Mouse (Mus musculus) liver, adult 2 months (tissue): ENCODE results near the gene Cacng6. TPM values are rescaled to one million over a fixed set of nuclear protein-coding genes. Genes with fewer than 3 reads are reported as not detected.

Experiments used
- DNase-seq: peaks from one replicate; pipeline ENCODE4 v3.0.0-alpha.2; 2011; ENCODE audit warnings: low read depth, low spot score; ENCODE audit errors: extremely low read depth
- H3K27ac ChIP-seq: fragments of 200-500 bp; replicated peaks from 2 replicates; pipeline ENCODE4 v1.5.1; 2012; ENCODE audit warnings: low read depth, mild to moderate bottlenecking, control low read depth, inconsistent platforms, low read length; ENCODE audit not compliant: insufficient read depth
- H3K27me3 ChIP-seq: fragments of 200-500 bp; 2 replicates; pipeline ENCODE4 v1.6.1; 2012; ENCODE audit warnings: mild to moderate bottlenecking, moderate library complexity, low read length, inconsistent platforms; ENCODE audit not compliant: control insufficient read depth, insufficient read depth
- H3K36me3 ChIP-seq: fragments of 200-500 bp; 2 replicates; pipeline ENCODE4 v1.6.1; 2012; ENCODE audit warnings: low read length, inconsistent platforms; ENCODE audit not compliant: control insufficient read depth, insufficient read depth
- H3K4me1 ChIP-seq: fragments of 200-500 bp; 2 replicates; pipeline ENCODE4 v1.6.1; 2011; ENCODE audit warnings: low read length; ENCODE audit not compliant: control insufficient read depth, insufficient read depth
- H3K4me3 ChIP-seq: fragments of 200-500 bp; 2 replicates; pipeline ENCODE4 v1.5.1; 2011; ENCODE audit warnings: low read depth, mild to moderate bottlenecking, control low read depth, low read length, moderate library complexity; ENCODE audit not compliant: insufficient read depth
- H3K79me2 ChIP-seq: fragments of 200-500 bp; 2 replicates; pipeline ENCODE4 v1.6.1; 2012; ENCODE audit warnings: inconsistent platforms, mild to moderate bottlenecking, low read length, moderate library complexity; ENCODE audit not compliant: control insufficient read depth, insufficient read depth
- H3K9ac ChIP-seq: fragments of 200-500 bp; 2 replicates; pipeline ENCODE4 v1.6.1; 2012; ENCODE audit warnings: low read depth, mild to moderate bottlenecking, control low read depth, inconsistent platforms, low read length
- CTCF ChIP-seq: fragments of 200-500 bp; IDR thresholded peaks from 2 replicates; pipeline ENCODE4 v1.5.1; 2011; ENCODE audit warnings: low read depth, low read length, control low read depth
- POLR2A ChIP-seq: fragments of 200-500 bp; IDR thresholded peaks from 2 replicates; pipeline ENCODE4 v1.6.1; 2011; ENCODE audit warnings: low read length, control low read depth; ENCODE audit not compliant: insufficient read depth; ENCODE audit errors: extremely low read depth
- WGBS: fragments of 180-500 bp; shearing (Covaris S2); methylation state at CpG from one replicate; pipeline ENCODE4 v1.1.7; 2018; 5-methylcytosine and 5-hydroxymethylcytosine counted together
- polyA plus RNA-seq: library from polyadenylated mRNA; depleted of rRNA; stranded (reverse); fragments of >200 nt; gene quantifications from 2 replicates; pipeline ENCODE4 v1.2.3, GENCODE M21; 2012
- total RNA-seq: library from RNA; depleted of rRNA; stranded (reverse); fragments of >200 nt; gene quantifications from 2 replicates; pipeline ENCODE4 v1.2.3, GENCODE M21; 2014

The Cacng6 gene
- total and polyA plus RNA-seq, 2 experiments, result 0.18 TPM; not detected in 1

GRCm38 (mm10) chr7:3412036-3412435 is 12.0 kb upstream of the Cacng6 start:
- no peak for TF ChIP-seq POLR2A
- TF ChIP-seq CTCF, result no peak
- DNase-seq, result no peak
- H3K27me3 ChIP-seq, result peaks cover 22% of the 10 kb centered on the region
- no peak overlapping the region for H3K4me3 ChIP-seq
- 5% methylated on average over 20 of the region's 20 CpGs for WGBS
- no peaks in the 10 kb centered on the region for H3K79me2 ChIP-seq
- no peak overlapping the region for H3K27ac ChIP-seq
- H3K9ac ChIP-seq, result no peak overlapping the region
- H3K36me3 ChIP-seq, result no peaks in the 10 kb centered on the region
- peaks cover 3% of the 10 kb centered on the region; the same call in 1 of the 2 replicates for H3K4me1 ChIP-seq

- peaks cover 26% of the 10 kb centered on the region for H3K27me3 ChIP-seq
- no peak overlapping the region for H3K27ac ChIP-seq
- H3K79me2 ChIP-seq, result no peaks in the 10 kb centered on the region
- no peak for DNase-seq
- H3K4me1 ChIP-seq, result peaks cover 3% of the 10 kb centered on the region; the same call in 1 of the 2 replicates
- no peaks in the 10 kb centered on the region for H3K36me3 ChIP-seq
- peak overlapping the region; percentile 51; the same call in 1 of the 2 replicates for H3K4me3 ChIP-seq
- WGBS, result 2% methylated on average over 46 of the region's 47 CpGs
- TF ChIP-seq CTCF (no peak), POLR2A (no peak)
- no peak overlapping the region for H3K9ac ChIP-seq
Measured at GRCm38 (mm10) chr7:3414888-3415287, 9.1 kb upstream of the Cacng6 start.

- H3K27ac ChIP-seq, result no peak overlapping the region
- WGBS, result 1% methylated on average over 57 of the region's 60 CpGs
- no peak overlapping the region for H3K9ac ChIP-seq
- DNase-seq, result no peak
- peaks cover 26% of the 10 kb centered on the region for H3K27me3 ChIP-seq
- H3K4me1 ChIP-seq, result peaks cover 3% of the 10 kb centered on the region; the same call in 1 of the 2 replicates
- peak overlapping the region; percentile 51; the same call in 1 of the 2 replicates for H3K4me3 ChIP-seq
- H3K36me3 ChIP-seq, result no peaks in the 10 kb centered on the region
- TF ChIP-seq POLR2A (no peak), CTCF (no peak)
- no peaks in the 10 kb centered on the region for H3K79me2 ChIP-seq
Measured at GRCm38 (mm10) chr7:3415378-3415777, 8.6 kb upstream of the Cacng6 start.

GRCm38 (mm10) chr7:3419941-3420340 is 4.1 kb upstream of the Cacng6 start:
- peaks cover 23% of the 10 kb centered on the region for H3K27me3 ChIP-seq

GRCm38 (mm10) chr7:3420466-3420865 is 3.5 kb upstream of the Cacng6 start:
- no peaks in the 10 kb centered on the region; the same call in 1 of the 2 replicates for H3K4me1 ChIP-seq
- H3K36me3 ChIP-seq, result no peaks in the 10 kb centered on the region
- no peak overlapping the region for H3K9ac ChIP-seq
- no peak for TF ChIP-seq CTCF
- no peak for TF ChIP-seq POLR2A
- 64% methylated on average over 5 of the region's 5 CpGs for WGBS
- H3K27ac ChIP-seq, result no peak overlapping the region
- DNase-seq, result no peak
- H3K27me3 ChIP-seq, result peaks cover 18% of the 10 kb centered on the region
- no peak overlapping the region for H3K4me3 ChIP-seq
- H3K79me2 ChIP-seq, result no peaks in the 10 kb centered on the region

More at GRCm38 (mm10) chr7:3419941-3420340, 4.1 kb upstream of the Cacng6 start:
- Histone ChIP-seq H3K4me1 (no peaks in the 10 kb centered on the region; the same call in 1 of the 2 replicates), H3K4me3 (no peak overlapping the region), H3K27ac (no peak overlapping the region), H3K79me2 (no peaks in the 10 kb centered on the region), H3K36me3 (no peaks in the 10 kb centered on the region), H3K9ac (no peak overlapping the region)
- no peak for DNase-seq
- WGBS, result 47% methylated on average over 6 of the region's 6 CpGs
- TF ChIP-seq CTCF, result no peak
- TF ChIP-seq POLR2A, result no peak

- no peak for TF ChIP-seq CTCF
- no peak for TF ChIP-seq POLR2A
- H3K36me3 ChIP-seq, result no peaks in the 10 kb centered on the region
- H3K4me3 ChIP-seq, result no peak overlapping the region
- no peak overlapping the region for H3K9ac ChIP-seq
- DNase-seq, result no peak
- peaks cover 12% of the 10 kb centered on the region; the same call in 1 of the 2 replicates for H3K27me3 ChIP-seq
- WGBS, result 83% methylated on average over 3 of the region's 3 CpGs
- no peaks in the 10 kb centered on the region for H3K79me2 ChIP-seq
- H3K27ac ChIP-seq, result no peak overlapping the region
- no peaks in the 10 kb centered on the region; the same call in 1 of the 2 replicates for H3K4me1 ChIP-seq
Measured at GRCm38 (mm10) chr7:3421297-3421696, 2.7 kb upstream of the Cacng6 start.
